Mouse (Mus musculus) cerebellum, adult 18-20 months (tissue): ENCODE results near the gene Cabp1.

Experiments
- DNase-seq, 2 experiments: peaks; one replicate each; pipeline ENCODE4 v3.0.0; 2021

Gene Cabp1

DNA sequence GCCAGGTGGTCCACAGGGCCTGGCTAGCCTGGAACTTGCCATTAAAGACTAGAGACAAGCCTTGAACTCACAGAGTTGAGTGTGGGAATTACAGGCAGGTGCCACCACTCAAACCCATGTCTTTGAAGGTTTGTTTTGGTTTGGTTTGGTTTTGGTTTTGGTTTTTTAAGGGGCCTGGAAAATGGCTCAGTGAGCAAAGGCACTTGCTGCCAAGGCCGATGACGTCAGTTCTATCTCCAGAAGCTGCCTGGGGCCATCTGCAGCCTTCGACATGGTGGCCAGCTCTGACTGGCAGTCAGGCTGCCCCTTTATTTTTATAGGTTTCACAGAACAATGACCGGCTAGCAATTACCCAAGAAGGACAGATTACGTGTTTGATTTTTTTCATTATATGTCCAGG lies 73.2 kb downstream of the Cabp1 start:
- peak; percentile 62 to 68 for DNase-seq

GRCm38 (mm10) chr5:115118961-115119570 lies 75.1 kb downstream of the Cabp1 start, which contains the start of gene Acads:
Acads (minus strand) TSS chr5:115119346.
- peak; percentile 35 to 72 for DNase-seq
